Mouse (Mus musculus) cortical plate, adult 2 months (tissue): ENCODE results near the gene Ankrd22.
A peak's percentile ranks its signal among the peaks of the same experiment; 100 is the strongest.

Source experiments
- CTCF ChIP-seq: fragments of 200-500 bp; IDR thresholded peaks from 2 replicates; pipeline ENCODE4 v1.5.1; 2011; ENCODE audit warnings: mild to moderate bottlenecking, control low read depth, low read length; ENCODE audit not compliant: insufficient read depth; ENCODE audit errors: extremely low read depth
- POLR2A ChIP-seq: fragments of 200-500 bp; IDR thresholded peaks from 2 replicates; pipeline ENCODE4 v1.6.1; 2011; ENCODE audit warnings: mild to moderate bottlenecking, low read length, control low read depth; ENCODE audit not compliant: insufficient read depth; ENCODE audit errors: extremely low read depth

DNA sequence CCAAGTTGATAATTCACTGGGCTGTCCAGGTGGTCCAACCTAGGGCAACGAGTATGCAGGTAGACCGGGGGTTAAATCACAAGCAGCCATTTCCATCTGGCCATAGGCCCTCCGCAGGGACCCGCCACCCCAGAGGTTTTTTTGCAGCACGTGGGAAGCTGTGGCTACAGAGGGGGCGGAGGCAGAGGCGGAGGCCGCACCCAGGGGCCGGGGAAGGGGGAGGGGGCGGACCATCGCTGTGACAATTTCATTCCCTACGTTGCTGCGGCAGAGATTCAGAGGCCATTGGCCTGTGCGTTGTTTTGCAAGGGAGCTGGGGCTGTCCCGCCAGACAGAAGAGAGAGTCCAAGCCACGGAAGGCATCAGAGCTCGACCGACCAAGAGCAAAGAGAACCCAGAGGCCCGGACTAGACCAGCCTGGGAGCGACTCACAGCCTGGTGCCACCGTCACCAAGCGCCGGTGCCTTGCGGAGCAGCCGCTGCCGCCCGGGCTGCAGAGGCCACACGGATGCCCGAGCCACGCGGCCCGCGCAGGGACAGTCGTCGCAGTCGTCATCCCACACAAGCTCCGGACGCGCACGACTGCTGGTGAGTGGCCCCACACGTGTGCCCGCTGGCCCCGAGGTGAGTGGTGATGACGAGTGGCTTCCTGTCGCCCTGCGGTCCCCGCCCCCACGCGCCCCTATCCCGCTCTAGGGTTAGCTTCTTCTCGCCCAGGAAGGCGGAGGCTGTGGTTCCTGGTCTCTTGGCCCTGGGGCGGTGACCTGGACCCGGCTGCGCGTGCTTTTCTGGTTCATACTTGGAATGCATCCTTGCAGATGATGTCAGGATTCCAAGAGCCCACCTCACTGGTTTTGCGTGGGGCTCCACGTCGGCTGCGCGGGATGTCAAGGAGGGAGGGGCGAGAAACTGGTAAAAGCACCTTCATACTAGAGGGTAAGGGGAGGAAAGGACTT is 26.4 kb upstream of the Ankrd22 start, which contains the start of gene Stambpl1:
- TF ChIP-seq CTCF (no peak), POLR2A (peak; percentile 39; the same call in 1 of the 2 replicates)
